Mouse (Mus musculus) liver, adult 2 months (tissue): Measurements from ENCODE around the gene Tmem30b. TPM values are rescaled to one million over a fixed set of nuclear protein-coding genes. Genes with fewer than 3 reads are reported as not detected.

Source experiments
- DNase-seq: peaks from one replicate; pipeline ENCODE4 v3.0.0-alpha.2; 2011; ENCODE audit warnings: low read depth, low spot score; ENCODE audit errors: extremely low read depth
- H3K27ac ChIP-seq: fragments of 200-500 bp; replicated peaks from 2 replicates; pipeline ENCODE4 v1.5.1; 2012; ENCODE audit warnings: low read depth, mild to moderate bottlenecking, control low read depth, inconsistent platforms, low read length; ENCODE audit not compliant: insufficient read depth
- H3K27me3 ChIP-seq: fragments of 200-500 bp; 2 replicates; pipeline ENCODE4 v1.6.1; 2012; ENCODE audit warnings: mild to moderate bottlenecking, moderate library complexity, low read length, inconsistent platforms; ENCODE audit not compliant: control insufficient read depth, insufficient read depth
- H3K36me3 ChIP-seq: fragments of 200-500 bp; 2 replicates; pipeline ENCODE4 v1.6.1; 2012; ENCODE audit warnings: low read length, inconsistent platforms; ENCODE audit not compliant: control insufficient read depth, insufficient read depth
- H3K4me1 ChIP-seq: fragments of 200-500 bp; 2 replicates; pipeline ENCODE4 v1.6.1; 2011; ENCODE audit warnings: low read length; ENCODE audit not compliant: control insufficient read depth, insufficient read depth
- H3K4me3 ChIP-seq: fragments of 200-500 bp; 2 replicates; pipeline ENCODE4 v1.5.1; 2011; ENCODE audit warnings: low read depth, mild to moderate bottlenecking, control low read depth, low read length, moderate library complexity; ENCODE audit not compliant: insufficient read depth
- H3K79me2 ChIP-seq: fragments of 200-500 bp; 2 replicates; pipeline ENCODE4 v1.6.1; 2012; ENCODE audit warnings: inconsistent platforms, mild to moderate bottlenecking, low read length, moderate library complexity; ENCODE audit not compliant: control insufficient read depth, insufficient read depth
- H3K9ac ChIP-seq: fragments of 200-500 bp; 2 replicates; pipeline ENCODE4 v1.6.1; 2012; ENCODE audit warnings: low read depth, mild to moderate bottlenecking, control low read depth, inconsistent platforms, low read length
- CTCF ChIP-seq: fragments of 200-500 bp; IDR thresholded peaks from 2 replicates; pipeline ENCODE4 v1.5.1; 2011; ENCODE audit warnings: low read depth, low read length, control low read depth
- POLR2A ChIP-seq: fragments of 200-500 bp; IDR thresholded peaks from 2 replicates; pipeline ENCODE4 v1.6.1; 2011; ENCODE audit warnings: low read length, control low read depth; ENCODE audit not compliant: insufficient read depth; ENCODE audit errors: extremely low read depth
- WGBS: fragments of 180-500 bp; shearing (Covaris S2); methylation state at CpG from one replicate; pipeline ENCODE4 v1.1.7; 2018; 5-methylcytosine and 5-hydroxymethylcytosine counted together
- polyA plus RNA-seq: library from polyadenylated mRNA; depleted of rRNA; stranded (reverse); fragments of >200 nt; gene quantifications from 2 replicates; pipeline ENCODE4 v1.2.3, GENCODE M21; 2012
- total RNA-seq: library from RNA; depleted of rRNA; stranded (reverse); fragments of >200 nt; gene quantifications from 2 replicates; pipeline ENCODE4 v1.2.3, GENCODE M21; 2014

Tmem30b gene
- total and polyA plus RNA-seq, 2 experiments: 18.9 to 23.3 TPM

- no peak for TF ChIP-seq CTCF
- TF ChIP-seq POLR2A: no peak
- H3K27ac ChIP-seq: no peak overlapping the region
- peaks cover 2% of the 10 kb centered on the region; the same call in 1 of the 2 replicates for H3K4me1 ChIP-seq
- H3K4me3 ChIP-seq: no peak overlapping the region
- no peak for DNase-seq
- H3K79me2 ChIP-seq: no peaks in the 10 kb centered on the region; the same call in 1 of the 2 replicates
- WGBS: 58% methylated on average over 8 of the region's 8 CpGs
- no peaks in the 10 kb centered on the region for H3K27me3 ChIP-seq
- no peaks in the 10 kb centered on the region for H3K36me3 ChIP-seq
- no peak overlapping the region for H3K9ac ChIP-seq
Observed at GRCm38 (mm10) chr12:73548259-73548658, 2.1 kb upstream of the Tmem30b start.

GRCm38 (mm10) chr12:73547646-73548045 lies 1.5 kb upstream of the Tmem30b start:
- TF ChIP-seq CTCF: no peak
- no peak for TF ChIP-seq POLR2A
- Histone ChIP-seq H3K79me2 (no peaks in the 10 kb centered on the region; the same call in 1 of the 2 replicates), H3K27ac (no peak overlapping the region), H3K9ac (no peak overlapping the region), H3K4me3 (no peak overlapping the region), H3K27me3 (no peaks in the 10 kb centered on the region), H3K36me3 (no peaks in the 10 kb centered on the region), H3K4me1 (peaks cover 6% of the 10 kb centered on the region; the same call in 1 of the 2 replicates)
- WGBS: 31% methylated on average over 10 of the region's 10 CpGs
- peak; percentile 47 for DNase-seq

DNA sequence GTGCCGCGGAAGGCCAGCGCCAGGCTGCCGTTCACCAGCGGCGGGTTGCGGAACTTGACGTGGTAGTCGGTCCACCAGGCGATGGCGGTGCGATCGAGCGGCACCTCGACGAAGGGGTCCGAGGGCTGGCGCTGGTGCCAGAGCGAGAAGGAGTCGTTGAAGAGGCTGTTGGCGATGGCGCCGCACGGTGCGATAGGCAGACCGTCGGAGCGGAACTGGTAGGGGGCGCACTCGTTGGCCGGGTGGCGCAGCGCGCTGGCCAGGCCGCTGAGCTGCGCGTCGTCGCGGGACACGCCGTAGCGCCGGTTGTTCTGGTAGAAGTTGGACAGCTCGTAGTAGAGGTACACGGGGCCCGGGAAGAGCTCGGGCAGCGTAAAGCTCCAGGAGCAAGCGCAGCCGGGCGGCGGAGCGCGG lies 513 bp downstream of the Tmem30b start:
- peak overlapping the region; percentile 33 for H3K27ac ChIP-seq

GRCm38 (mm10) chr12:73544736-73545671 lies 1.2 kb downstream of the Tmem30b start:
- H3K79me2 ChIP-seq: no peaks in the 10 kb centered on the region; the same call in 1 of the 2 replicates
- TF ChIP-seq POLR2A: 0 out of 2 replicates have a peak, but pooled peaks have one; percentile 11
- TF ChIP-seq CTCF: no peak
- no peaks in the 10 kb centered on the region for H3K36me3 ChIP-seq
- peak; percentile 75 for DNase-seq
- no peaks in the 10 kb centered on the region for H3K27me3 ChIP-seq
- peak overlapping the region; percentile 33 for H3K27ac ChIP-seq
- H3K4me1 ChIP-seq: peaks cover 9% of the 10 kb centered on the region; the same call in 1 of the 2 replicates
- peak overlapping the region; percentile 66 for H3K4me3 ChIP-seq
- peak overlapping the region; percentile 77 for H3K9ac ChIP-seq
- whole genome bisulfite sequencing: 7% methylated on average over 48 of the region's 48 CpGs

More for the DNA sequence above, 513 bp downstream of the Tmem30b start:
- WGBS: under 1% methylated on average over 55 of the region's 55 CpGs
- Histone ChIP-seq H3K36me3 (no peaks in the 10 kb centered on the region), H3K79me2 (no peaks in the 10 kb centered on the region; the same call in 1 of the 2 replicates), H3K4me1 (peaks cover 9% of the 10 kb centered on the region; the same call in 1 of the 2 replicates), H3K27me3 (no peaks in the 10 kb centered on the region), H3K4me3 (peak overlapping the region; percentile 66), H3K9ac (peak overlapping the region; percentile 77)
- 0 out of 2 replicates have a peak, but pooled peaks have one; percentile 2 for TF ChIP-seq POLR2A
- TF ChIP-seq CTCF: peak; percentile 60
- peak; percentile 55 for DNase-seq

GRCm38 (mm10) chr12:73543191-73543590 lies 3.0 kb downstream of the Tmem30b start:
- 32% methylated on average over 5 of the region's 5 CpGs for WGBS
- peak; percentile 91 for DNase-seq
- Histone ChIP-seq H3K9ac (no peak overlapping the region), H3K4me1 (peaks cover 9% of the 10 kb centered on the region; the same call in 1 of the 2 replicates), H3K27me3 (no peaks in the 10 kb centered on the region), H3K36me3 (no peaks in the 10 kb centered on the region), H3K27ac (no peak overlapping the region), H3K79me2 (no peaks in the 10 kb centered on the region), H3K4me3 (no peak overlapping the region; the same call in 1 of the 2 replicates)
- TF ChIP-seq CTCF (no peak), POLR2A (no peak)
